Mouse (Mus musculus) lung, postnatal 0 days (tissue): ENCODE measurements around the gene Trmt2a.

Experiments used
- CTCF ChIP-seq: IDR thresholded peaks from 2 replicates; pipeline ENCODE4 v1.5.1; 2016; ENCODE audit warnings: antibody characterized with exemption, mild to moderate bottlenecking
- EP300 ChIP-seq: IDR thresholded peaks from 2 replicates; pipeline ENCODE4 v1.6.1; 2016; ENCODE audit warnings: antibody characterized with exemption, mild to moderate bottlenecking, control low read depth

GRCm38 (mm10) chr16:18231451-18231850, 17.0 kb upstream of the Trmt2a start:
- TF ChIP-seq CTCF (no peak), EP300 (no peak)
